Mouse (Mus musculus) myocyte (in vitro differentiated cells): ENCODE data around the gene Itih3.

Experiments
- E2F4 ChIP-seq: IDR thresholded peaks from one replicate; pipeline ENCODE4 v1.6.1; 2011; ENCODE audit warnings: mild to moderate bottlenecking, control low read depth, moderate library complexity; ENCODE audit not compliant: insufficient read depth
- MAX ChIP-seq: IDR thresholded peaks from one replicate; pipeline ENCODE4 v1.6.1; 2011; ENCODE audit warnings: low read depth, mild to moderate bottlenecking, control low read depth
- POLR2A ChIP-seq: IDR thresholded peaks from one replicate; pipeline ENCODE4 v1.6.1; 2011; ENCODE audit warnings: low read depth, mild to moderate bottlenecking, control low read depth, moderate library complexity; ENCODE audit not compliant: insufficient read length
- REST ChIP-seq: IDR thresholded peaks from one replicate; pipeline ENCODE4 v1.6.1; 2011; ENCODE audit warnings: mild to moderate bottlenecking, control low read depth, moderate library complexity; ENCODE audit not compliant: insufficient read depth, insufficient read length
- SRF ChIP-seq: IDR thresholded peaks from one replicate; pipeline ENCODE4 v1.6.1; 2011; ENCODE audit warnings: low read depth; ENCODE audit not compliant: control insufficient read depth, insufficient read length
- TCF12 ChIP-seq: IDR thresholded peaks from one replicate; pipeline ENCODE4 v1.6.1; 2011; ENCODE audit warnings: mild to moderate bottlenecking, control low read depth; ENCODE audit not compliant: poor library complexity, insufficient read depth, severe bottlenecking
- USF1 ChIP-seq: IDR thresholded peaks from one replicate; pipeline ENCODE4 v1.6.1; 2011; ENCODE audit warnings: low read depth, mild to moderate bottlenecking, control low read depth, moderate library complexity

GRCm38 (mm10) chr14:30902628-30903027, 20.9 kb downstream of the Itih3 start:
- TF ChIP-seq POLR2A (no peak), REST (no peak), E2F4 (no peak), USF1 (no peak), SRF (no peak), TCF12 (no peak), MAX (no peak)
